Mouse (Mus musculus) embryonic stem cell, embryonic (primary cell): Measurements from ENCODE around the gene Adamts20.

Experiments
- CTCF ChIA-PET, 4 experiments: fragments of 300-600 bp in 2 of 4; fragments of 350-600 bp in 2 of 4; sonication (Branson Sonifier 250); formaldehyde crosslinking; loops; one replicate each; lab custom pipeline; 2022; ENCODE audit warnings: inconsistent platforms in 2 of 4; lab: Charles Lee
- POLR2A ChIA-PET, 4 experiments: fragments of 300-600 bp in 2 of 4; fragments of 350-600 bp in 2 of 4; sonication (Branson Sonifier 250); formaldehyde crosslinking; loops; one replicate each; lab custom pipeline; 2022; ENCODE audit warnings: antibody characterized with exemption in 4 of 4, inconsistent platforms in 1 of 4; lab: Charles Lee

Gene Adamts20

GRCm38 (mm10) chr15:94276418-94276817, 188.8 kb downstream of the Adamts20 start:
- ChIA-PET POLR2A (no interaction called here), CTCF (no interaction called here)

GRCm38 (mm10) chr15:94265630-94266029, 199.6 kb downstream of the Adamts20 start:
- ChIA-PET CTCF (no interaction called here), POLR2A (no interaction called here)

- POLR2A ChIA-PET, result no interaction called here
- CTCF ChIA-PET, result interaction anchor here in 1 of 4 experiments (0.9 kb wide), 1 partner anchor 258 kb away, joined by 3 read pairs; no protein-coding TSS in a partner anchor
Observed at GRCm38 (mm10) chr15:94264497-94264879, 200.7 kb downstream of the Adamts20 start.

GRCm38 (mm10) chr15:94263866-94264496, 201.2 kb downstream of the Adamts20 start:
- ChIA-PET POLR2A (no interaction called here), CTCF (no interaction called here)

GRCm38 (mm10) chr15:94263241-94263640, 202.0 kb downstream of the Adamts20 start:
- ChIA-PET POLR2A (interaction anchor here in 1 of 4 experiments (0.6 kb wide), 1 partner anchor 47 kb away, joined by 3 read pairs; no protein-coding TSS in a partner anchor), CTCF (no interaction called here)

GRCm38 (mm10) chr15:94259497-94259896, 205.7 kb downstream of the Adamts20 start:
- ChIA-PET POLR2A (no interaction called here), CTCF (no interaction called here)

GRCm38 (mm10) chr15:94255538-94255937, 209.7 kb downstream of the Adamts20 start:
- ChIA-PET POLR2A (no interaction called here), CTCF (no interaction called here)

GRCm38 (mm10) chr15:94254861-94255516, 210.2 kb downstream of the Adamts20 start:
- CTCF ChIA-PET, result interaction anchor here in 1 of 4 experiments (1.2 kb wide), 1 partner anchor 27 kb away, joined by 3 read pairs; no protein-coding TSS in a partner anchor
- POLR2A ChIA-PET, result no interaction called here

GRCm38 (mm10) chr15:94254091-94254860, 210.9 kb downstream of the Adamts20 start:
- POLR2A ChIA-PET, result no interaction called here
- CTCF ChIA-PET, result interaction anchor here in 3 of 4 experiments (0.6 to 1.2 kb wide), 3 partner anchors 26 to 686 kb away, joined by 3 to 4 read pairs (median 4); no protein-coding TSS in a partner anchor

GRCm38 (mm10) chr15:94252962-94253712, 212.1 kb downstream of the Adamts20 start:
- ChIA-PET POLR2A (no interaction called here), CTCF (interaction anchor here in 1 of 4 experiments (0.6 kb wide), 1 partner anchor 685 kb away, joined by 4 read pairs; no protein-coding TSS in a partner anchor)

GRCm38 (mm10) chr15:94249766-94250165, 215.5 kb downstream of the Adamts20 start:
- ChIA-PET POLR2A (interaction anchor here in 1 of 4 experiments (1.3 kb wide), 1 partner anchor 14 kb away, joined by 3 read pairs; no protein-coding TSS in a partner anchor), CTCF (interaction anchor here in 2 of 4 experiments (0.5 to 0.6 kb wide), 2 partner anchors 17 to 44 kb away, joined by 3 to 5 read pairs; no protein-coding TSS in a partner anchor)

GRCm38 (mm10) chr15:94248386-94248785, 216.8 kb downstream of the Adamts20 start:
- CTCF ChIA-PET, result interaction anchor here in 1 of 4 experiments (1.3 kb wide), 1 partner anchor 9 kb away, joined by 3 read pairs; no protein-coding TSS in a partner anchor
- POLR2A ChIA-PET, result interaction anchor here in 1 of 4 experiments (0.6 kb wide), 1 partner anchor 10 kb away, joined by 4 read pairs; no protein-coding TSS in a partner anchor

GRCm38 (mm10) chr15:94246669-94247068, 218.5 kb downstream of the Adamts20 start:
- POLR2A ChIA-PET, result no interaction called here
- CTCF ChIA-PET, result no interaction called here

GRCm38 (mm10) chr15:94244336-94244735, 220.9 kb downstream of the Adamts20 start:
- ChIA-PET CTCF (no interaction called here), POLR2A (no interaction called here)

- POLR2A ChIA-PET, result no interaction called here
- CTCF ChIA-PET, result no interaction called here
Observed at GRCm38 (mm10) chr15:94242133-94242532, 223.1 kb downstream of the Adamts20 start.

GRCm38 (mm10) chr15:94239637-94240036, 225.6 kb downstream of the Adamts20 start:
- CTCF ChIA-PET, result interaction anchor here in 1 of 4 experiments (0.8 kb wide), 1 partner anchor 9 kb away, joined by 3 read pairs; no protein-coding TSS in a partner anchor
- POLR2A ChIA-PET, result no interaction called here

GRCm38 (mm10) chr15:94239127-94239526, 226.1 kb downstream of the Adamts20 start:
- CTCF ChIA-PET, result interaction anchor here in 1 of 4 experiments (0.8 kb wide), 1 partner anchor 10 kb away, joined by 3 read pairs; no protein-coding TSS in a partner anchor
- POLR2A ChIA-PET, result interaction anchor here in 1 of 4 experiments (0.7 kb wide), 1 partner anchor 10 kb away, joined by 4 read pairs; no protein-coding TSS in a partner anchor
